Mouse (Mus musculus) heart, embryonic 11.5 days (tissue): Measurements from ENCODE around the gene Rhbdf2. TPM values are rescaled to one million over a fixed set of nuclear protein-coding genes. Genes with fewer than 3 reads are reported as not detected.
A peak's percentile ranks its signal among the peaks of the same experiment; 100 is the strongest.

ENCODE experiments used
- ATAC-seq: fragments of 200-750 bp; cut with Nextera tagmentation; replicated peaks from 2 replicates; pipeline ENCODE4 v1.8.0; 2017; ENCODE audit warnings: moderate library complexity; ENCODE audit not compliant: insufficient number of reproducible peaks, low FRiP score, low TSS enrichment
- H3K27ac ChIP-seq: fragments of 300-500 bp; sonication (generic); 2 replicates; pipeline ENCODE4 v1.5.1; 2014; ENCODE audit warnings: mild to moderate bottlenecking, low read depth, low read length
- H3K27me3 ChIP-seq: fragments of 300-500 bp; sonication (generic); 2 replicates; pipeline ENCODE4 v1.6.1; 2014; ENCODE audit warnings: mild to moderate bottlenecking, low read length, mixed read lengths; ENCODE audit not compliant: control insufficient read depth, insufficient read depth
- H3K36me3 ChIP-seq: fragments of 300-500 bp; sonication (generic); 2 replicates; pipeline ENCODE4 v1.6.1; 2014; ENCODE audit warnings: mild to moderate bottlenecking, low read length, moderate library complexity, mixed read lengths; ENCODE audit not compliant: control insufficient read depth, insufficient read depth
- H3K4me1 ChIP-seq: fragments of 300-500 bp; sonication (generic); 2 replicates; pipeline ENCODE4 v1.6.1; 2014; ENCODE audit warnings: low read length; ENCODE audit not compliant: control insufficient read depth, insufficient read depth
- H3K4me2 ChIP-seq: fragments of 300-500 bp; sonication (generic); 2 replicates; pipeline ENCODE4 v1.6.1; 2014; ENCODE audit warnings: mild to moderate bottlenecking, moderate library complexity
- H3K4me3 ChIP-seq: fragments of 300-500 bp; sonication (generic); 2 replicates; pipeline ENCODE4 v1.5.1; 2014; ENCODE audit warnings: low read depth, low read length
- H3K9ac ChIP-seq: fragments of 300-500 bp; sonication (generic); 2 replicates; pipeline ENCODE4 v1.6.1; 2014; ENCODE audit warnings: mild to moderate bottlenecking, low read depth, low read length, moderate library complexity
- H3K9me3 ChIP-seq: fragments of 300-500 bp; sonication (generic); replicated peaks from 2 replicates; pipeline ENCODE4 v1.6.1; 2016; ENCODE audit warnings: low read length; ENCODE audit not compliant: control insufficient read depth
- WGBS: fragments of 180-500 bp; shearing (Covaris S2); extraction: QIAGEN DNeasy Blood & Tissue Kit; methylation state at CpG from one replicate; pipeline ENCODE4 v1.1.7; 2014; ENCODE audit not compliant: insufficient replicate concordance; 5-methylcytosine and 5-hydroxymethylcytosine counted together
- polyA plus RNA-seq: library from polyadenylated mRNA; unstranded; fragments of >200 nt; fragmentation: Nextera tagmentation; extraction: Ambion mirVana; gene quantifications from 2 replicates; pipeline ENCODE4 v1.2.1, GENCODE M21; 2014

Rhbdf2 gene
- polyA plus RNA-seq, 1 experiment from 2014 or later: 5.0 TPM

GRCm38 (mm10) chr11:116574486-116574885, 52.3 kb downstream of the Rhbdf2 start:
- Histone ChIP-seq H3K4me3 (no peak overlapping the region), H3K36me3 (no peaks in the 10 kb centered on the region), H3K27me3 (no peaks in the 10 kb centered on the region), H3K4me2 (no peak overlapping the region), H3K27ac (peak overlapping the region; percentile 86; the same call in 1 of the 2 replicates), H3K9ac (no peak overlapping the region), H3K9me3 (no peaks in the 10 kb centered on the region), H3K4me1 (peaks cover 69% of the 10 kb centered on the region)
- WGBS: 54% methylated on average over 6 of the region's 6 CpGs
- no peak for ATAC-seq

- WGBS: 39% methylated on average over 12 of the region's 12 CpGs
- Histone ChIP-seq H3K36me3 (no peaks in the 10 kb centered on the region), H3K9me3 (no peaks in the 10 kb centered on the region), H3K4me1 (peaks cover 66% of the 10 kb centered on the region), H3K4me2 (peak overlapping the region; percentile 47), H3K27ac (peak overlapping the region; percentile 86), H3K9ac (peak overlapping the region; percentile 49; the same call in 1 of the 2 replicates), H3K27me3 (no peaks in the 10 kb centered on the region), H3K4me3 (peak overlapping the region; percentile 5; the same call in 1 of the 2 replicates)
- ATAC-seq: peak; percentile 74
These were observed 53.9 kb downstream of the Rhbdf2 start for GRCm38 (mm10) chr11:116572756-116573543.

GRCm38 (mm10) chr11:116571767-116572679, 54.8 kb downstream of the Rhbdf2 start:
- H3K4me3 ChIP-seq: no peak overlapping the region
- H3K9me3 ChIP-seq: no peaks in the 10 kb centered on the region
- H3K27me3 ChIP-seq: no peaks in the 10 kb centered on the region
- ATAC-seq: no peak
- peak overlapping the region; percentile 47 for H3K4me2 ChIP-seq
- no peaks in the 10 kb centered on the region for H3K36me3 ChIP-seq
- 67% methylated on average over 19 of the region's 19 CpGs for WGBS
- peaks cover 71% of the 10 kb centered on the region for H3K4me1 ChIP-seq
- no peak overlapping the region for H3K27ac ChIP-seq
- peak overlapping the region; percentile 16; the same call in 1 of the 2 replicates for H3K9ac ChIP-seq

- ATAC-seq: no peak
- Histone ChIP-seq H3K27me3 (no peaks in the 10 kb centered on the region), H3K9me3 (no peaks in the 10 kb centered on the region), H3K4me2 (no peak overlapping the region), H3K36me3 (no peaks in the 10 kb centered on the region), H3K9ac (no peak overlapping the region), H3K4me3 (no peak overlapping the region), H3K4me1 (peaks cover 63% of the 10 kb centered on the region), H3K27ac (no peak overlapping the region)
- WGBS: 85% methylated on average over 7 of the region's 7 CpGs
These were observed 56.0 kb downstream of the Rhbdf2 start for GRCm38 (mm10) chr11:116570821-116571220.

GRCm38 (mm10) chr11:116567531-116567930, 59.3 kb downstream of the Rhbdf2 start:
- H3K4me3 ChIP-seq: no peak overlapping the region
- H3K27ac ChIP-seq: 0 out of 2 replicates have a peak overlapping the region, but pooled peaks have one; percentile 31
- H3K27me3 ChIP-seq: no peaks in the 10 kb centered on the region
- H3K9me3 ChIP-seq: no peaks in the 10 kb centered on the region
- ATAC-seq: no peak
- no peaks in the 10 kb centered on the region for H3K36me3 ChIP-seq
- peak overlapping the region; percentile 22; the same call in 1 of the 2 replicates for H3K4me2 ChIP-seq
- peaks cover 34% of the 10 kb centered on the region for H3K4me1 ChIP-seq
- H3K9ac ChIP-seq: no peak overlapping the region
- WGBS: 77% methylated on average over 8 of the region's 8 CpGs

- Histone ChIP-seq H3K4me3 (no peak overlapping the region), H3K27me3 (no peaks in the 10 kb centered on the region), H3K9ac (no peak overlapping the region), H3K27ac (no peak overlapping the region), H3K4me1 (peaks cover 14% of the 10 kb centered on the region), H3K36me3 (no peaks in the 10 kb centered on the region), H3K9me3 (no peaks in the 10 kb centered on the region), H3K4me2 (no peak overlapping the region)
- WGBS: 66% methylated on average over 7 of the region's 7 CpGs
- ATAC-seq: no peak
These were observed 61.4 kb downstream of the Rhbdf2 start for GRCm38 (mm10) chr11:116565283-116566041.

- Histone ChIP-seq H3K9ac (peak overlapping the region; percentile 29; the same call in 1 of the 2 replicates), H3K36me3 (no peaks in the 10 kb centered on the region), H3K4me3 (no peak overlapping the region), H3K27me3 (no peaks in the 10 kb centered on the region), H3K4me1 (peaks cover 57% of the 10 kb centered on the region), H3K9me3 (no peaks in the 10 kb centered on the region), H3K27ac (no peak overlapping the region), H3K4me2 (peak overlapping the region; percentile 1; the same call in 1 of the 2 replicates)
- WGBS: 34% methylated on average over 6 of the region's 6 CpGs
- ATAC-seq: no peak
These were observed 70.5 kb downstream of the Rhbdf2 start for GRCm38 (mm10) chr11:116556308-116556707.

- Histone ChIP-seq H3K9me3 (no peaks in the 10 kb centered on the region), H3K9ac (no peak overlapping the region), H3K4me3 (no peak overlapping the region), H3K4me2 (no peak overlapping the region), H3K36me3 (no peaks in the 10 kb centered on the region), H3K4me1 (peaks cover 64% of the 10 kb centered on the region), H3K27me3 (no peaks in the 10 kb centered on the region), H3K27ac (no peak overlapping the region)
- no peak for ATAC-seq
- WGBS: 50% methylated on average over 1 of the region's 1 CpGs
These were observed 71.2 kb downstream of the Rhbdf2 start for GRCm38 (mm10) chr11:116555572-116555971.
